Mouse (Mus musculus) G1E (cell line): Measurements from ENCODE around the gene Ttc7.

Source experiments
- CTCF ChIP-seq: IDR thresholded peaks from 2 replicates; pipeline ENCODE4 v1.5.1; 2012; ENCODE audit warnings: low read depth, low read length, inconsistent platforms, mixed read lengths
- TAL1 ChIP-seq: conservative IDR thresholded peaks from 2 replicates; pipeline ENCODE4 v1.6.1; 2012; ENCODE audit warnings: low read depth, low read length, inconsistent platforms, mixed read lengths

- no peak for TF ChIP-seq CTCF
- no peak for TF ChIP-seq TAL1
Measured at GRCm38 (mm10) chr17:87305065-87305464, 22.4 kb downstream of the Ttc7 start.
